Mouse (Mus musculus) inflammation-experienced regulatory T-cells, adult 6 months (primary cell): ENCODE data around the gene Il12rb1. TPM values are rescaled to one million over a fixed set of nuclear protein-coding genes. Genes with fewer than 3 reads are reported as not detected.
"Not testable (repeated sequence)": the region's sequence is repeated elsewhere in the genome, so short reads cannot be mapped to it uniquely, and the experiment has no call there.

Experiments used
- ATAC-seq: one replicate; pipeline ENCODE4 v1.8.0; 2017
- polyA plus RNA-seq, 3 experiments: library from polyadenylated mRNA; unstranded; fragments of 100-300 nt; shearing (Covaris generic); gene quantifications; one replicate each; pipeline ENCODE4 v1.2.1; 2017

Il12rb1 gene
- polyA plus RNA-seq, 3 experiments from 2014 or later, result 13.8 to 38.5 (median 18.3) TPM

GRCm38 (mm10) chr8:70801830-70802229 is 6.4 kb upstream of the Il12rb1 start:
- ATAC-seq, result no peak

- no peak for ATAC-seq
Observed at GRCm38 (mm10) chr8:70802786-70803510, 5.3 kb upstream of the Il12rb1 start.

- no peak for ATAC-seq
Observed at GRCm38 (mm10) chr8:70803761-70804480, 4.3 kb upstream of the Il12rb1 start.

DNA sequence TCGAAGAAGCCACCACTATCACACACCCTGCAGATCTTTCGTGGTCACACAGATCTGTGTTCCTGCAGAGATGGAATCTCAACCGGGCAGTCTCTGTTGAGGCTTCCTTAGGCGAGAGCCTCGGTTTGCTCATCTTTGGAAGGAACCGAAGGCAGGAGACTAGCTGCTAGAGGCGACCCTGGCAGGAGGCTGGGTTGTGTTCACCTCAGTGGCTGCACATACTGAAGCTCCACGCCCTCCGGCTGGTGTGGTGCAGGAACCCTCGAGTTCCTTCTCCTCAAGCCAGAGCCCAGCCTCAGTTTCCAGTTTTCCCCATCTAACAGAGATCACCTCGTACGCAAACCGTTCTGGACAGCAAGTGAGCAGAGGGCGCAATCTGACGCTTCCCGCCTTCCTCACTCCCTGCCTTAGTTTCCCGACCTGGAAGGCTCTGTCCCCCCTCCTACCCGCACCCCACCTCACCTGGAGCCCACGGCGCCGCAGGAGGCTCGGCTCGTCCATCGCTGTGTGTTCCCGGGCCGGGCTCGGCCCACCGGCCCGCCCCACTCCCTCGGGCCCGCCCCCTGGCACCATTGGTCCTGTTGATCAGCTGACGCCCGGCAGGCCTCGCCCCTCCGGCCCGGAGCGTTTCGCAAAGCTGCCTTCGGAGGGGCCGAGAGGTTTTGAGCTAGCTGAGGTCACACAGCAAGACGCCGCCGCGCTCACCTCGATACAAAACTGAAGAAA is 3.6 kb upstream of the Il12rb1 start, which contains the start of gene Mast3:
TSS of gene Mast3 (minus strand) at position 574 of the 726 bp plus-strand sequence.
- ATAC-seq, result peak; percentile 44

DNA sequence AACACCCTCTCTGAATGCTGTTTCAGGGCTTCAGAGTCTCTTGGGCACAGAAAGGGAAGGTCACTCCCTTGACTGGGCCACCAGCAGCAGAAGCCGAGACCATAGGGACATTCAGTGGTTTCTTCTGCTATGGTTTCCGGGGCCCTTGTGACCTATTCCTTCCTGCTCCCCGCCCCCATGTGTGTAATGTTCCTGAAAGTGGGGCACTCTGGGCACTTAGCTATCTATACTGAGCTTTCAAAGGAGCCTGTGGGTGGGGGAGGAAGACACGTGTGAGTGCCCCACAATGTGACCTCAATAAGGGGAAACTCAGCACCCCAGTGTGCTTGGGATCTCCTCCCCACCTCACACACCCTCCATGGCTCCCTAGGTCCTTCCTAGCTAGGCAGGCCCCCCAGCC is 1.7 kb upstream of the Il12rb1 start:
- peak; percentile 67 for ATAC-seq

GRCm38 (mm10) chr8:70807304-70807703 is 945 bp upstream of the Il12rb1 start:
- ATAC-seq, result no peak

DNA sequence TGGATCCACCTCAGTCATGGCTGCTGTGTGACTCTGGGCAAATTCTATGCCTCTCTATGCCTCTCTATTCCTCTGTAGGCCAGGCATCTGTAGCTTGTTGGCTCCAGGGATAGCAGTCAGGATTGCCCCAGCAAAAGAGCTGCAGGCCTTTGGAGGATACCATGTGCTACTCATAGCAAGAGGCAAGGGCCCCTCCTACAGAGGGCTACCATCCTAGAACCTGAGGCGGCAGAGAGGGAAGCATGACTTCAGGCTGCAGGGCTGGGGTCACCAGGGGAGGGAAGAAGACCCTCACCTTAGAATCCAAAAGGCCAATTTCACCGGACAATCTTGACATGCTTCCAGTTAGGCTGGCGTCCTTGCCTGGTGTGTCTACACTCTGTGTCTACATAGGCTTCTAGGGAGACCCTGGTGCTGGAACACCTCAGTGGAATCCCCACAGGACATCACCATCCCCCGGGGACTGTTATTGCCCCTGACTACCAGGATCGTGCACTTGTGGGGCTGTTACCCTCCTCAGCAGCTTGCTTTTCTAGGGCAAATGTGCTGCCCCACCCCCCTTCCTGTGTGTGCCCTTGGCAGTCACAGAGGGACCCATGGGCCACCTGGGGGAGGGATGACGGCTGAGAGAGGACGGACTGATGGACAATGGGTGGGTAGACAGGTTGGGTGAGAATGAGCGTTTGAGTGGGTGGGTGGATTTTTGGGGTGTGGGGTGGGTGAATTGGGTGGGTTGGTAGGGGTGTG is 879 bp downstream of the Il12rb1 start:
- ATAC-seq, result no peak

DNA sequence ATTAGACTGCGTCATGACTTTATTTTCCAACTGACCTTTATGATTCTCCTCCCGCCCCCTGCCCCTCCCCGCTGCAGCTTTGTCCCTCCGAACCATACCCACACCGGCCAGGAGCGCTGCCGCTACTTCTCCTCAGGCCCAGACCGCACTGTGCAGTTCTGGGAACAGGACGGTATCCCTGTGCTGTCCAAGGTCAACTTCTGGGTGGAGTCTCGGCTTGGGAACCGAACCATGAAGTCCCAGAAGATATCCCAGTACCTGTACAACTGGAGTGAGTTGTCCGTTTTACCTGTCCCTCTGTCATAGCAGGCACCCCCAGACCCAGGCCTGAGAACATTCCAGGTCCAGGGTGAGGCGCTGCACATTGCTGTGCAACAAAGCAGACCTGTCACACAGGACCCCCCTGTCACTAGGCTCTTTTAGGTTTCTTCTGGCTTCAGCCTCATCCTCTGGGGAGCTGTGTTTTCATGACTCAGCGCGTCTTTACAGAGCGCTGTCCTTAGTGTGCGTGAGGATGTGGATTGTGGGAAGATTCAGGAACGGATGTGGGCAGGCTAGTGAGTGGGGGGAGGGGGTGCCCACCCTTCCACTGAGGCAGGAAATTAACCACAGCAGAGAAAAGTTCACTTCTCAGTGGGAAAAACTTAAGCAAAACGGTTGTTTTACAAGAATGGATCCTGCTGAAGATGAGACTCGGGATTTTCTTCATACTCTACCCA is 2.9 kb downstream of the Il12rb1 start:
- peak; percentile 18 for ATAC-seq

GRCm38 (mm10) chr8:70812055-70812454 is 3.8 kb downstream of the Il12rb1 start:
- ATAC-seq, result no peak

DNA sequence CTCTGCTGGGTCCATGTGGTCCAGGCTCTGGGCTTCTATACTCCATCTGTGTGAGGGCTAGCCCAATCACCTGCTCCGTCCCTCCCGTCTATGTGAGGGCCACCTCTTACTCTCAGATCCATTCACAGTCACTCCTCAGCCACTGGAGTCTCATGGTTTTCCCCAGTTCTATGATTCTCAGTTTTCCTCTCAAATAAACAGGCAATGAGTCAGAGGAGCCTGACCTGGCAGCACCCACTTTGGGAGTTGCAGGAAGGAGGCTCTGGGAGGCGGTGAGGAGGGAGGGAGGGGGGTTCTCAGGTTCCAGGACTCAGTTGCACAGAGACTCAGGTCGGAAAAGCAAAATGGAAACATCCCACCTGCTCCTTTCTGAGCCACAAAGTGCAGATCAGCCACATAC is 4.6 kb downstream of the Il12rb1 start:
- ATAC-seq, result no peak

DNA sequence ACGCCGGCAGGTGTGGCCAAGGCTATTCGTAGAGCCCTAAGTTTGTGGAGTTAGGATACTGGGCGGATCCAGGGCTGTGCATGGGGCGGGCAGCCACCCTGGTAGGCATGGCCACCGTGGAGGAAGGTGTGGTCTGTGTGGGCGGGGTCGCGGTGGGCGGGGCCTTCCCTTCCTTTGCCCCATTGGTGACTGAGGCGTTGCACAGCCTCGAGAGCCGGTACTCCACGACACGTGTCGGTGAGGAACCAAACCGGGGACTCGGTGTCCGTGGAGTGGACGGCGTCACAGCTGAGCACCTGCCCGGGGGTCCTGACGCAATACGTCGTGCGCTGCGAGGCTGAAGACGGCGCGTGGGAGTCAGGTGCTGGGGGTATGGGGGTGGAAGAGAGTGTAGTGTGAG is 8.4 kb downstream of the Il12rb1 start:
- ATAC-seq, result no peak

DNA sequence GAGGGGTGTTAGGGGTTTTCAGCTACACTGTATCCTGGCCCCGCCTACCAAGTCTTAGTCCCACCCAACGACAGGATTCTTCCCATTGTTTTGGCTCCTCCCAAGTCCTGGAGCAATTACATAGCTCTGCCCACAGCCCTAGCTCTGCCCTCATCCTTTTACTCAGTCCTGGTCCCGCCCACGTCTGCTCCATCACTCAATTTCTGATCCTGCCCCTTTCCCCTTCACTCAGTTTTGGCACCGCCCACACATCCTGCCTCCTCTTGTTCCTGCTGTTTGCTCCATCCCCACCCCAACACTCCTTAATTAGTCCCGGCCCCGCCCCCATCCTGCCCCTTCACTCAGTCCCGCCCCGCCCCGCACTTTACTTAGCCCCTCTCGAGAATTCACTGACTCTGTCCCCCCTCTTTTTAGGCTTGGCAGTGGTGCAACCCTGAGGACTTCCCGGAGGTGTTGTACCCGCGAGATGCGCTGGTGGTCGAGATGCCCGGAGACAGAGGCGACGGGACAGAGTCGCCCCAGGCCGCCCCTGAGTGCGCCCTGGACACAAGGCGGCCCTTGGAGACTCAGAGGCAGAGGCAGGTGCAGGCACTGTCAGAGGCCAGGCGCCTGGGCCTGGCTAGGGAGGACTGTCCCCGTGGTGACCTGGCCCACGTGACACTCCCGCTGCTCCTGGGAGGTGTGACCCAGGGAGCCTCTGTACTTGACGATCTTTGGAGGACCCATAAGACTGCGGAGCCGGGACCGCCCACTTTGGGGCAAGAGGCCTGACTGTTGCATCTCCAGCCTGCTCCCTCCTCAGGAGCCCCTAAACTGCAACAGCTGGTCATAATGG is 12.1 kb downstream of the Il12rb1 start:
- no peak for ATAC-seq

- peak; percentile 70 for ATAC-seq
Observed at GRCm38 (mm10) chr8:70821399-70821962, 13.2 kb downstream of the Il12rb1 start.

DNA sequence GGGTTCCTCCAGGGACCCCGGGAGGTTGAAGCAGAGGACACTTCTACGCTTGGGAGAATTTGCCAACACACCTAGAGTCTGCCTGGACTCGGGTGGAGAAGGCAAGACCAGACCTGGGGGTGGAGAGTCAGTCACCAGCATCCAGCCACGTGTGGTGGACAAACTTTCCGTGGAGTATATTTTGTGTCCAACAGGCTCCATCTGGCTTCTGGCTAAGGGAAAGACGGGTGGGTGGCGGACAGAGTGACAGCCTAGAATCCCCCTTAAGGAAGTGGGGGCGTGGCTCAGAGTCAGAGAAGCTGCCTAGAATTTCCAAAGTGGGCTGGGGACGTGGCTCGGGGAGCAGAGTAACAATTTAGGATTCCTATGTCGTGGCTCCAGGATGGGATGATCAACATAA is 13.7 kb downstream of the Il12rb1 start:
- no peak for ATAC-seq

DNA sequence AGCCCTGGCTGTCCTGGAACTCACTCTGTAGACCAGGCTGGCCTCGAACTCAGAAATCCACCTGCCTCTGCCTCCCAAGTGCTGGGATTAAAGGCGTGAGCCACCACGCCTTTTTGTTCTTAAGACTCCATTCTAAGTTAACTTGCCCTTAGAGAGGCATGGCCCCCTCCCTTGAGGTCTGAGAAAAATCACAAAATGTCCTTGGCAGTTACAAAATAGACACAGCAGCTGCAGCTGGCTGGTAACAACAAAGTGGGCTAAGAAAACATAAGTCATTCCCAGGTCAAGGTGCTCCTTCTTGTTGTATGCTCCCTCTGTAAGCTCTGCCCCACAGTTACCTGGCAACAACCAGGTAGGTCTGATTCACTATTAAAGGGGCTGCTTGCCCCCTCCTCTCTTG is 14.3 kb downstream of the Il12rb1 start:
- ATAC-seq, result not testable (repeated sequence)

DNA sequence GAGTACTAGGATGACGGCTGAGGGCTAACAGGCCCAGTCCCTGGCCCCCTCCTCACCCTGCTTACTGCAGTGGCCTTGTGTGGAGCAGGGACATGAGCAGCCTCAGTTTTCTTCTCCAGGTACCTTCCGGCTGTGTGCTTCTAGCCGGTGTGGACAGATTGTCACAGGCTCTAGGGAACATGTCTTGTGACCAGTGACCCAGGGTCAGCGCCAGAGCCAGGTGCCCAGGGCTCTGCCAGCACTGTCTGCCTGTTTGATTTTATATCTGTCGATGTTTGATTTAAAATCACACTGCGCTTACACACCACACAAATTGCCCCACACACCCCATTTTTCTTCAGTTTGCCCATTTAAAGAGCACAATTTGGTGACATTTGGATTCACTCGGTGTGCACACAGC is 15.6 kb downstream of the Il12rb1 start:
- no peak for ATAC-seq

DNA sequence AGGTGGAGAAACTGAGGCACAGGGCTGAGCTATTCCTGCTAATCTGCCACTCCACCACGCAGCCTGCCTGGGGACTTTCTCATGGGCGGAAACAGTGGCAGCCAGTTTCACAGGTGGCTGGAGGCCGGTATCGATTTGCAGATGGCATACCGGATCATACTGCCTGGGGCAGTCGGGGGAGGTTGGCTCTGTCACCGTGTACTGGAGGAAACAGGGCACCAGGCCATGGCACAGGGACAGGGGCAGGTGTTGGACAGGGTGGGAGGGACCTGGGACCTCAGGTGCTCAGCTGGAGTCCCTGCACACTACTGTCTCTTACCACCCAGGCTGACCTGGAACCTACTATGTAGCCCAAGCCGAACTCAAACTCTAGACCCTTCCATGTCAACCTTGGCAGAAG is 17.6 kb downstream of the Il12rb1 start:
- no peak for ATAC-seq

GRCm38 (mm10) chr8:70827010-70827409 is 18.8 kb downstream of the Il12rb1 start:
- no peak for ATAC-seq

DNA sequence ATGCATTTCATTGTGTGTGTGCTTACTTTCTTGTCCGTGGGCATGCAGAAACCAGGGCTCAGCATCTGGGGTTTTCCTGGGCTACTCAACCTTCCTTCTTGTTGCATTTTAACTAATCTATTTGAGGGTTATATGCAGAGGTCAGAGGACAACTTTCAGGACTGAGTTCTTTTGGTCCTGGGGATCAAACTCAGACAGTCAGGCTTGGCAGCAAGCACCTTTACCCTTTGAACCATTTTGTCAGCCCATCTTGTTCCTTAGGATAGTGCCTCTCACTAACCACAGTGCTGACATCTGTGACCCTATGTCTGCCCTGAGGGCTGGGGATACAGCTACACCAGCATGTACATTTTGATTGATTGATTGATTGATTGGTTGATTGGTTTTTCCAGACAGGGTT is 19.5 kb downstream of the Il12rb1 start:
- no peak for ATAC-seq

DNA sequence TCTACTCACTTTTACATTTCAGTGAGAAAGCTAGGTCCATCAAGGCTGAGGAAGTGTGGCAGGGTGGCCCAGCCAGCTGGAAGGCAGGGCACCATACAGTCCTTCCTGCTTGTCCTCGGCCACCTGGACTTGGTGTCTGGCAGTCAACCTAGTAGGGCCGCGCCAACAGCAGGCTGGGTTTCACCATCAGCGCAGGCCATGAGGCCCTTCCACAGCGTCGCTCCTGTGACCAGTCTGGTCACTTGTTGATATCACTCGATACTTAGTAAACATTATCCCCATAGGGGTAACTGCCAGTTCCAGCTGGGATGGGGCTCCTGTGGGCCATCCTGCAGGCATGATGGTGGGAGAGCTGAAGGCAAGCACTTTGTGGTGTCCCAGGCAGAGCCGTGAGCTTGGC is 23.3 kb downstream of the Il12rb1 start:
- no peak for ATAC-seq

DNA sequence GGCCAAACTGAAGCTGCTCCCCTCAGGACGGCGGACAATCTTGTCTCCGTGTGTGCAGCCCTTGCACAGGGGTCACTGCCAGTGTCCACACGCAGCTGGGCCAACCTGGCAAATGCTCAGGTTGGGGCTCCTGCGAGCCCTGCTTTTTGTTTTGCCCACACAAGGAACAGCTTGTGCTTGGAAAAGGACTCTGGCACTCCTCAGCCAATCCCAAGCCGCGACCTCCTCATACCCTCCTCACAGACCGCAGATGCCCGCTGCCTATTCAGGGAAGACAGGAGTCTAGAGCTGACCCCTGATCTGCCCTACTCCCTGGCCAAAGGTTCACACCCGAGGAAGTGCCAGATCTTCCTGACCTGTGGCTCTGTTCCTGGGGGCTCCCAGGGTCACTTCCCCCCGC is 24.1 kb downstream of the Il12rb1 start:
- no peak for ATAC-seq
